Mouse (Mus musculus) heart, embryonic 10.5 days (tissue): ENCODE measurements around the gene Lyz2. TPM values are rescaled to one million over a fixed set of nuclear protein-coding genes. Genes with fewer than 3 reads are reported as not detected.
"Not testable (repeated sequence)": the region's sequence is repeated elsewhere in the genome, so short reads cannot be mapped to it uniquely, and the experiment has no call there.

Experiments
- DNase-seq: peaks from one replicate; pipeline ENCODE4 v3.0.0-alpha.2; 2017; ENCODE audit warnings: low spot score
- H3K27ac ChIP-seq: fragments of 300-500 bp; sonication (generic); 2 replicates; pipeline ENCODE4 v1.5.1; 2016; ENCODE audit warnings: mild to moderate bottlenecking
- H3K27me3 ChIP-seq: fragments of 300-500 bp; sonication (generic); 2 replicates; pipeline ENCODE4 v1.6.1; 2016; ENCODE audit warnings: mild to moderate bottlenecking; ENCODE audit not compliant: poor library complexity, insufficient read depth, severe bottlenecking
- H3K36me3 ChIP-seq: fragments of 300-500 bp; sonication (generic); 2 replicates; pipeline ENCODE4 v1.6.1; 2016; ENCODE audit warnings: mild to moderate bottlenecking, moderate library complexity
- H3K4me1 ChIP-seq: fragments of 300-500 bp; sonication (generic); 2 replicates; pipeline ENCODE4 v1.6.1; 2016; ENCODE audit warnings: mild to moderate bottlenecking
- H3K4me3 ChIP-seq: fragments of 300-500 bp; sonication (generic); 2 replicates; pipeline ENCODE4 v1.5.1; 2016; ENCODE audit warnings: mild to moderate bottlenecking, moderate library complexity
- H3K9me3 ChIP-seq: fragments of 300-500 bp; sonication (generic); 2 replicates; pipeline ENCODE4 v1.6.1; 2016; ENCODE audit warnings: mild to moderate bottlenecking, moderate library complexity
- whole genome bisulfite sequencing: fragments of 180-500 bp; shearing (Covaris S2); methylation state at CpG from one replicate; pipeline ENCODE4 v1.1.7; 2016; 5-methylcytosine and 5-hydroxymethylcytosine counted together
- polyA plus RNA-seq: library from polyadenylated mRNA; unstranded; fragments of >200 nt; fragmentation: Nextera tagmentation; extraction: Ambion mirVana; gene quantifications from 2 replicates; pipeline ENCODE4 v1.2.1, GENCODE M21; 2016

Lyz2 gene
- polyA plus RNA-seq, 1 experiment from 2014 or later = 26.2 TPM

DNA sequence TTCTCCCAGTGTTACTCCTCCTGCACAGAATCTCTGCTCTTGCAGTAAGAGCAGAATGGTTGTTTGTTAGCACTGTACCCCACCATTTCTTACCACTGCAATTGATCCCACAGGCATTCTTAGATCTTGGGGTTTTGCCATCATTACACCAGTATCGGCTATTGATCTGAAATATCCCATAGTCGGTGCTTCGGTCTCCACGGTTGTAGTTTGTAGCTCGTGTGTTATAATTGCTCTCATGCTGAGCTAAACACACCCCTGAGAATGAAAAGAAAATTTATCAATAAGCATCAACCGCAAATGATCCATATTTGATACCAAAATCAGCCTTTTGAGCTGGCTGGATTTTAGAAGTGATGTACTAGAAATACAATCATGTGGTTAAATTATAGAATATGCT lies 8.8 kb upstream of the Lyz2 start:
- not testable (repeated sequence) for DNase-seq, H3K4me3 ChIP-seq, H3K27ac ChIP-seq, H3K9me3 ChIP-seq, H3K36me3 ChIP-seq
- peaks cover 26% of the 10 kb centered on the region for H3K27me3 ChIP-seq
- WGBS = 89% methylated on average over 6 of the region's 6 CpGs
- peaks cover 13% of the 10 kb centered on the region for H3K4me1 ChIP-seq

DNA sequence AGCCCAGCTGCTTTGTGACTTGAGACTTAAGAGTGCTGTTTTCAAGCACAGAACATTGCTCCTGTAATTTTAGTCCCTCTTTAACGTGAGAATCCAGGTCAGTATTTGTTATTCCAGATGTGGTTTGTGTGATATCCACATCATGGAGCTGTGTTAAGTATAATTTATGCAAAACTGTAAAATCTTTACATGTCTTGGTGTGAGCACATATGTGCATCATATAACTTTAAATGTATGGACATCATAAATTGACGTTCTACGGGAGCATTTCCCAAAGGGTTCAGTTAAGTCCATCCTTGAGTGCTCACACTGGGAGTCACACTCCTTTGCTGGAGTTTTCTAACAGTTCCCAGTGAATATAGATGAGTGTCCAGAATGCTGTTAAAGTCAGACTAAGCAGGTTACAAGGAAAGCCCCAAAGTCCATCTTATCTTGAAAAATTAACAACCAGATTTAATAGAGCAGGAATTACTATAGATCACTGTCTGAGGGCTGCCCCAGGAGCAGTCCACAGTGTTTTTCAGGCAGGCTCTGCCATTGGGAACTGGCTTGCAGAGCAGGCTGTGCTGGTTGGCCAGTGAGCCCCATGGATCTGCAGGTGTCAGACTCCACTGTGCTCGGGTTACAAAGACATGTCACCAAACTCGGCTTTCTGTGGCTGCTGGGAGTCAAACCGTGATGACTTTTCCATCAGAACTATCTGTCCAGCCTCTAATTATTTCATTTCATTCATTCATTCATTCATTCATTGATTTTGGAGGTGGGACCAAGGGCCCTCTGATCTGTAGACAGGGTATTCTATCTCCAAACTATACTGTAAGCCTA lies 8.1 kb upstream of the Lyz2 start:
- Histone ChIP-seq H3K27ac (no peak overlapping the region; the same call in 1 of the 2 replicates), H3K9me3 (no peaks in the 10 kb centered on the region), H3K4me3 (no peak overlapping the region), H3K36me3 (no peaks in the 10 kb centered on the region), H3K4me1 (peaks cover 13% of the 10 kb centered on the region), H3K27me3 (peaks cover 19% of the 10 kb centered on the region; the same call in 1 of the 2 replicates)
- no peak for DNase-seq
- WGBS = 47% methylated on average over 6 of the region's 6 CpGs

DNA sequence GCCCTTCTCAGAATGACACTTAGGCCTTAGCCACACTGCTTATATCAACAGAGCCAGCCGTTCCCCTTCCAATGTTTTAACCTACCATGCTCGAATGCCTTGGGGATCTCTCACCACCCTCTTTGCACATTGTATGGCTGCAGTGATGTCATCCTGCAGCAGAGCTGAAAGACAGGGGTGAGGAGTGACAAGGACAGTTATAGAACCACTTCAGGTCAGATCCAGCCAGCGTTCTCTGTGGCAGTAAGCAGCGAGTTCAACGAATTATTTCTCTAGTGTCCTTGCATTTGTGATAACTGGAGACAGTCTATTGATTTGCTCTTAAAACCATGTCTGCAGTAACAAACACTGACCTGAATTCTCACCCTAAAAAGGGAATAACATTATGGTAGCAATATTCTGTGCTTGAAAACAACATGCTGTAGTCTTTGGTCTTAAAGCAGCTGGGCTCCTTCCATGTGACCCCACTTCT lies 6.9 kb upstream of the Lyz2 start:
- not testable (repeated sequence) for H3K4me3 ChIP-seq, H3K36me3 ChIP-seq, DNase-seq, H3K9me3 ChIP-seq, H3K27ac ChIP-seq
- WGBS = 45% methylated on average over 5 of the region's 5 CpGs
- peaks cover 22% of the 10 kb centered on the region for H3K4me1 ChIP-seq
- peaks cover 16% of the 10 kb centered on the region; the same call in 1 of the 2 replicates for H3K27me3 ChIP-seq

DNA sequence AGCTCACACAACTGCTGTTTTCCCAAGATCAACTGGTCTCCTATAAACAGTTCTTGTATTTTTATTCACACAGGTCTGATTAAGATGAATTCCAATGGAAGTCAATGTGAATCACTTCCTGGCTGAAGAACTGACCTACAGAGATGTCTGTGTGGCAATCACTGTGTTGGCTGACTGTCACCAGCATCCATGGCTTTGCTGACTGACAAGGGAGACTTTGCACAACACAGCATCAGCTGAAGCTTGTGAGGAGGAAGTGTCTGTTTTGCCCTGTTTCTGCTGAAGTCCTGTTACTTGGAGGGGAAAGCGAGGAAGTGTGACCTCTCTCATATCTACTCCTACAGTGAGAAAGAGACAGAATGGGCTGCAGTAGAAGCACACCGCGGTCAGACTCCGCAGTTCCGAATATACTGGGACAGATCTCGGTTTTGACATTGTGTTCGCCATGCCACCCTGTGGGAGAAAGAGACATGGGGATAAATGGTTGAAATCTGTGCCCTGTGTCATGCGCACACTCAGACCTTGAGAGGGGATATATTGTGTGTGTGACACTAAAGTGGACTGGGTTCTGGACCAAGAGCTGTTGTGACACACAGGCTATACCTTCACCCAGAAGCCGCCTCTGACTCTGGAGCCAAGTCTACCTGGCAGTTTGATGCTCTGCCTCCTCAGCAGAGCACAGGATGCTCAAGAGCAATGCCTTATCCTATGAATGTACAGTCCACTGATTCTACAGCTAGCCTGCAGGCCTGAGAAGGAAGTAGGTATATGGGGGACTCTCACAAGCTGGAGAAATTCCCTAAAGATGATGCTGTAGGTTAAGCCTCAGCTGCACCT lies 6.3 kb upstream of the Lyz2 start:
- Histone ChIP-seq H3K4me1 (peaks cover 22% of the 10 kb centered on the region), H3K4me3 (no peak overlapping the region), H3K27me3 (peaks cover 16% of the 10 kb centered on the region; the same call in 1 of the 2 replicates), H3K27ac (peak overlapping the region; percentile 57), H3K9me3 (no peaks in the 10 kb centered on the region), H3K36me3 (no peaks in the 10 kb centered on the region)
- WGBS = 89% methylated on average over 9 of the region's 9 CpGs
- DNase-seq = no peak

DNA sequence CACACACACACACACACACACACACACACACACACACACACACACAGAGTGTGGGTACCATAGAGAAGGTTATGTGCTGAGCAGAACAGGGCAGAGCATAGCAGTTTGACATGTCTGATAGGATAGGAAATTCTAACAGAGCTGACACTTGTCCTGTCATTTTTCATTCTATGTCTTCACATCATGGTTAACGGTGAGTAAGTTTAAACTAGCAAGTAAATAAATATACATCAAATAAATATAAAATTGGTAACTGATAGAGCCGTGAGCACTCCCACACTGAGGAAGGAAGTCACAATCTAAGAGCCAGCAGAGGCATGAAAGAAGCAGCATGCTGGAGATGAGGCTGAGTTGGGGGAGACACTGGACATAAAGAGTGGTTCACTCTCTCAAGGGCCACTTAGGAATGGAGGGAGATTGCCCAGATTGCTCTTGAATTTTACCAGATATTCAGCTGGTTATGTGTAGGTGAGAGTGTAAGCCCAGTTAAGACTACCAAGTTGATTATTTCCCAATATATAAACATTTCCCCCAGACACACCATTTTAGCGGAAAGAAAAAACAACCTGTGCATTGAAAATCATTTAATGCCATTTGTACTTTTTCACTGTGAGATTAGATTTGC lies 5.2 kb upstream of the Lyz2 start:
- no peaks in the 10 kb centered on the region for H3K9me3 ChIP-seq
- H3K27ac ChIP-seq = no peak overlapping the region

DNA sequence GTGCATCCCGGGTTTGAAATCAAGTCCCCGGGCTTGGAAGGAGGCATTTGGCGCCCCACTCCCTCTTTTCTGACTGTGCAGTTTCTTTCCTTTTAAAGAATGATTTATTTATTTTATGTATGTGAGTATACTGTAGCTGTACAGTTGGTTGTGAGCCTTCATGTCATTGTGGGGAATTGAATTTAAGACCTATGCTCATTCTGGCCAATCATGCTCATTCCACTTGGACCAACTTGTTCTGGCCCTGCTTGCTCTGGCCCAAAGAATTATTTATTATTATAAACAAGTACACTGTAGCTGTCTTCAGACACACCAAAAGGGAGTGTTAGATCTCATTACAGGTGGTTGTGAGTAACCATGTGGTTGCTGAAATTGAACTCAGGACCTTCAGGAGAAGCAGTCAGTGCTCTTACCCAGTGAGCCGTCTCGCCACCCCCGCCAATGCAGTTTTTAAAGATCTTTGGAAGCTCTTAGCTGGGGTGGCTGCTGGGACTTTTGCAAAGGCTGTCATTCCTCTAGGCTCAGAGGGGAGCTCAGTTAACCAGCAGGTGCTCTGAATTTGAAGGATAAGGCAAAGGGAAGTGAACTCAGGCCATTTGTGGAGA lies 4.3 kb upstream of the Lyz2 start:
- no peak overlapping the region for H3K4me3 ChIP-seq
- H3K4me1 ChIP-seq = peaks cover 21% of the 10 kb centered on the region
- DNase-seq = no peak
- H3K27me3 ChIP-seq = peaks cover 9% of the 10 kb centered on the region; the same call in 1 of the 2 replicates
- 79% methylated on average over 6 of the region's 6 CpGs for WGBS
- H3K27ac ChIP-seq = no peak overlapping the region
- H3K9me3 ChIP-seq = no peaks in the 10 kb centered on the region
- H3K36me3 ChIP-seq = no peaks in the 10 kb centered on the region

More for the DNA sequence above, 5.2 kb upstream of the Lyz2 start:
- Histone ChIP-seq H3K27me3 (peaks cover 10% of the 10 kb centered on the region; the same call in 1 of the 2 replicates), H3K4me1 (peaks cover 18% of the 10 kb centered on the region), H3K36me3 (no peaks in the 10 kb centered on the region), H3K4me3 (no peak overlapping the region)
- no peak for DNase-seq
- 84% methylated on average over 3 of the region's 3 CpGs for WGBS

DNA sequence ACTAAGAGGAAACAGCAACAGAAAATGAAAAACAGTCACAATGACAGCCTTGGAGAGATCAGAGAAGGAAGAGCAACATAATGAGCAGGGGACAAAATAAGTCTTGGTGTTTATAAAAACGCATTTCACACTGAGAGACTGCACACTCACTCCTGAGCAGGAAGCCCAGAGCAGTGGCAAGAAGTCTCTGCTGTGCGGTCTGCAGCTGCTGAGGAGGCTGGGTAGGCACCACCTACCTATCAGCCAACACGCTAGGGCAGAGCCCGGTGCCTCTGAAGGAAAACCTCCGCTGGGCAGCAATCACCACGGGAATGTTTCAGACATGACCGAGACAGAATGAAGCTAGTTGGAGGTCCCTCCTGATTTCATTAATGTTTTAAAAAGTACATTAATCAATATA lies 3.5 kb upstream of the Lyz2 start:
- H3K4me3 ChIP-seq, DNase-seq, H3K36me3 ChIP-seq, H3K9me3 ChIP-seq, H3K27ac ChIP-seq: not testable (repeated sequence)
- Histone ChIP-seq H3K4me1 (peaks cover 21% of the 10 kb centered on the region), H3K27me3 (peaks cover 12% of the 10 kb centered on the region; the same call in 1 of the 2 replicates)
- WGBS = 52% methylated on average over 4 of the region's 7 CpGs

DNA sequence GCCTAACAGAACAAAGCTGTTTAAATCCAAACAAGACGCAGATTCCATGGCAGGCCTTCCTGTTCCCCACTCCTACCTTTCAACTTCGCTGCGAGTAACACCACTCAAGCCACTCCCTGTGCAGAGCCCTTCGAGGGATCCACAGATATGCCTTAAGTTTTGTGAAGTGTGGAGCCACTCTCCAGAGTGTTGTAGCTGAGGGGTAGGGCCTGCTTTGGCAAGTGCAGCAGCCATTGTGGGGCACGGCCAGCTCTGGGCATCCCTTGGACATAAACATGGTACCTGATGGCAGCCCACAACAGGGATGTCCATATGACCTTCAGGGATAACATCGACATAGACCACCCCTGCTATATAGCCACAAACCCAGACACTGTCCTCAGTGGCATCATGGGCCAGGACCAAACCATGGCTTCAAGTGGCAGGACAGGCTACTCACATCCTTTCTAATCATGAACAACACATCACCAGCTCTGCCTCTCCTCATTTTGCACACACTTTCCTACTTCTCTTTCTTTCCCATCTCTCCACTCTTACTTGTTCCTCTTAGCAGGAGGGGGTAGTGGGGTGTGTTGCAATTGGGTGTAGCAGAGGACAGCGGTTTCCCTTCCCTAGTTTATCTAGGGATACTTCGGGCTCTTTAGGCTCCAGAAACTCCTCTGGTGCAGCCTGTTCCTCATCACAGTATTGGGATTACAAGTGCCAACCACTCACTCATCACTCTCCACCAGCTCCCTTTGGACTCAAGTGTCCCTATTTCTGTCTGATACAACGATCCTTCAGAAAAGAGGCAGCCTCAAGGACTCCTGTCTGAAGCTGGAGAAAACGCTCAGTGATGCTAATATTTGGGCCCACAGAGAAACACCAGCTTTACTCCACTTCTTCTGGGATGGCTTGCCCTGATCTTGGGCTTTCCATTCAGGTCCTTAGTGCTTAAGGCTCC lies 2.7 kb upstream of the Lyz2 start:
- Histone ChIP-seq H3K4me1 (peaks cover 21% of the 10 kb centered on the region), H3K27me3 (peaks cover 18% of the 10 kb centered on the region; the same call in 1 of the 2 replicates), H3K9me3 (no peaks in the 10 kb centered on the region), H3K36me3 (no peaks in the 10 kb centered on the region), H3K27ac (0 out of 2 replicates have a peak overlapping the region, but pooled peaks have one; percentile 52), H3K4me3 (no peak overlapping the region)
- DNase-seq = no peak
- WGBS = 53% methylated on average over 10 of the region's 10 CpGs

DNA sequence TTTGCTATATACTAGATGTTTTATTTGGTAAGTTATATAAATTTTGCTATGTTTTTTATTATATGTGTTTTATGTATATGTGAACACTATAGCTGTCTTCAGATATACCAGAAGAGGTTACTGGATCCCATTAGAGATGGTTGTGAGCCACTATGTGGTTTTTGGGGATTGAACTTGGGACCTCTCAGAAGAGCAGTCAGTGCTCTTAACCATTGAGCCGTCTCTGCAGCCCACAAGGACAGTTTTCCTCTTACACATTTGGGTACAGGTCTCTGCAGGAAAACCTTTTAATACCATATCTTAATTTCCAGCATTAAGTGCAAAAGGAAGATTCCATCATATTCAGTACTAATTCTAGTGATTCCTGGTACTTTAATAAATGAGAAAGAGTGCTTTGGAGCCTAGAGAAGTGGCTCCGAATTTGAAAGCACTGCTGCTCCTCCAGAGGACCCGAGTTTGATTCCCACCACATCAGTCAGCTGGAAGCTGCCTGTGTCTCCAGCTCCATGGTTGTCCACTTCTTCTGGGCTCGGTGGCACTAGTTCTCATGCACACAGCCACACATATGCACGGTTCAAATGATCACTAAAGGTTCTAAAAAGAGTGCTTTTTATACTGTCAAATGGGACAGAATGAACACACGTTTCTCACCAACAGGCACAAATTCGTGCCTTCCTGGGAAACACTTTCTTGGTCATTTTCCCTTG lies 1.9 kb upstream of the Lyz2 start:
- Histone ChIP-seq H3K9me3 (no peaks in the 10 kb centered on the region), H3K4me3 (no peak overlapping the region), H3K27me3 (peaks cover 18% of the 10 kb centered on the region; the same call in 1 of the 2 replicates), H3K27ac (no peak overlapping the region), H3K36me3 (no peaks in the 10 kb centered on the region), H3K4me1 (peaks cover 21% of the 10 kb centered on the region)
- DNase-seq = no peak
- 81% methylated on average over 7 of the region's 7 CpGs for WGBS

DNA sequence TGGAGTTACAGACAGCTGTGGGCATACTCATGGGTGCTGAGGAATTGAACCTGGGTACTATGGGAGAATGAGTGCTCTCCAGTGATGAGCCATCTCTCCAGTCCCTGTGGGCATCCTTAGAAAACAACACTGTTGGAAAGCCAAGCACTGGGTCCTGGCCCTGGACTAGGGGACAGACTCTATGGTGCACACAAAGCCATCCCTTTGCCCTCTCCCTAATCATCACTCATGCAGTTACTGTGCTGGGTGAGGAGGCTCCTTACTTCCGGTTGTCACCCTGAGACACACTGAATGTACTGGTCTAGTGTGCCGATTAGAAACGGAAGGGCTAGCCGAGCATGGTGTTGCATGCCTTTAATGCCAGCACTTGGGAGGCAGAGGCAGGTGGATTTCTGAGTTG lies 1.1 kb upstream of the Lyz2 start:
- H3K27me3 ChIP-seq = peaks cover 18% of the 10 kb centered on the region; the same call in 1 of the 2 replicates
- 83% methylated on average over 4 of the region's 4 CpGs for WGBS
- not testable (repeated sequence) for H3K36me3 ChIP-seq

DNA sequence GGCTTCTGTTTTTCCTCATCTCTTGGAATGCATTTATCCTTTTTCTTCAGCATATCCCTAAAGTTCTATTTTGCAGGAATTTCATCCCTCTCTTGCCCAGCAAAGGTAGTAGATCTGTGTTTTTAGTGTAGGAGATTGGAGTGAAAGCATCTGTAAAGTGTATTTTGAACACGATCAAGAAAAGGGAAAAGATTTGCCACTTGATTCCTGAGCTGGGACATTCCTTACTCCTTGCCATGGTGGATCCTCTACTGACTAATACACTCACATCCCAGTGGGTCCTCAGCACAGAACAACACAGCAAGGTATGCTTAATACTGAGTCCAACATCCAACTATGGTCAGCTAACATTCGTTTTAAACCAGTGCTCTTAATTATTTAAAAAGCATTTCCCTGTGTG lies 430 bp upstream of the Lyz2 start:
- Histone ChIP-seq H3K36me3 (no peaks in the 10 kb centered on the region), H3K27me3 (peaks cover 18% of the 10 kb centered on the region; the same call in 1 of the 2 replicates), H3K27ac (no peak overlapping the region), H3K4me1 (peaks cover 14% of the 10 kb centered on the region), H3K4me3 (no peak overlapping the region), H3K9me3 (no peaks in the 10 kb centered on the region)
- no peak for DNase-seq
- 75% methylated on average over 2 of the region's 2 CpGs for WGBS

More for the DNA sequence above, 1.1 kb upstream of the Lyz2 start:
- not testable (repeated sequence) for H3K9me3 ChIP-seq, DNase-seq, H3K27ac ChIP-seq, H3K4me3 ChIP-seq
- peaks cover 15% of the 10 kb centered on the region for H3K4me1 ChIP-seq
